Mouse (Mus musculus) kidney, adult 2 months (tissue): Measurements from ENCODE around the gene Scgb1c1.

Source experiments
- CTCF ChIP-seq: fragments of 200-500 bp; conservative IDR thresholded peaks from 2 replicates; pipeline ENCODE4 v1.5.1; 2011; ENCODE audit warnings: low read depth, mild to moderate bottlenecking, control low read depth, low read length, moderate library complexity, mixed read lengths; ENCODE audit not compliant: insufficient read depth, insufficient read length
- POLR2A ChIP-seq: fragments of 200-500 bp; IDR thresholded peaks from one replicate; pipeline ENCODE4 v1.6.1; 2011; ENCODE audit warnings: low read depth, low read length, control low read depth

DNA sequence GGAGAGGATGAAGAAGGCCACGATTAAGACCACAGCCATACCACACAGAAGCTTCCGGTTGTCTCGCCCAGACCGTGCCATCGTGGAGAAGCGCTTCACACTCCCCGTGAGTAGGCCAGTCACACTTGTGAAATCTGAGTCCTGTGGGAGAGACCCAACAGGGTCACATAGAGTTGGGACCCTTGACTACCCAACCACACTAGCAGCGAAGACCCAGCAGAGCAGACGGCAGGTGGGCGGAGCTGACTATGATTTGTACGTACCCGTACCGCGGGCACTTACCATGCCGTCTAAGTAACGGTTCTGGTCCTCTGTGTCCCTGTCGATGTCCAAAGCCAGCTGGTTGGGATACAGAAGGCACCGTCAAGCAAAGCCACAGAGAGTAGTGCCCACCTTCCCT is 9.1 kb downstream of the Scgb1c1 start:
- TF ChIP-seq CTCF (no peak), POLR2A (no peak)
